Mouse (Mus musculus) sigmoid colon, adult 10 weeks (tissue): ENCODE results near the gene Msl2. TPM values are rescaled to one million over a fixed set of nuclear protein-coding genes. Genes with fewer than 3 reads are reported as not detected.

Experiments used
- polyA plus RNA-seq: library from polyadenylated mRNA; stranded (reverse); fragments of 350-450 nt; fragmentation: Illumina TruSeq; extraction: RNeasy Lipid Tissue Mini Kit (QIAGEN cat#74804); gene quantifications from one replicate; pipeline ENCODE4 v1.2.3, GENCODE M21; 2014; ENCODE audit warnings: low read depth, low replicate concordance

Msl2 gene
- 136 TPM for polyA plus RNA-seq

DNA sequence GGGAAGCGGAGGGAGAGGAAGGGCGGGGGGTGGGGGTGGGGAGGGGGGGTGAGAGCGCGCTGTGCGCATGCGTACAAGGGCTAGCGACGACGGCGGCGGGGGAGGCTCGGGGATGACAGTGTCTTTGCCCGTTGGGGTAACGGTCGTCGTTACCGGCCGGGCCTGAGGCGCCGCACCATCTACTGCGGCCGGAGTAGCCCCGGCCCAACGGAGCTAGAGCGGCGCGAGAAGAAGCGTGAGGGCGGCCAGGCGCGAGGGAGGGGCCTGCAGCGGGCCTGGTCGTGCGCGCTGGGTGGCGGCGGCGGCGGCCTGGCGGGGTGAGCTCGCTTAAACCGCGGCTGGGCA lies at the start of gene Msl2:
Msl2 (plus strand) TSS at position 115 of the 345 bp plus-strand sequence.

DNA sequence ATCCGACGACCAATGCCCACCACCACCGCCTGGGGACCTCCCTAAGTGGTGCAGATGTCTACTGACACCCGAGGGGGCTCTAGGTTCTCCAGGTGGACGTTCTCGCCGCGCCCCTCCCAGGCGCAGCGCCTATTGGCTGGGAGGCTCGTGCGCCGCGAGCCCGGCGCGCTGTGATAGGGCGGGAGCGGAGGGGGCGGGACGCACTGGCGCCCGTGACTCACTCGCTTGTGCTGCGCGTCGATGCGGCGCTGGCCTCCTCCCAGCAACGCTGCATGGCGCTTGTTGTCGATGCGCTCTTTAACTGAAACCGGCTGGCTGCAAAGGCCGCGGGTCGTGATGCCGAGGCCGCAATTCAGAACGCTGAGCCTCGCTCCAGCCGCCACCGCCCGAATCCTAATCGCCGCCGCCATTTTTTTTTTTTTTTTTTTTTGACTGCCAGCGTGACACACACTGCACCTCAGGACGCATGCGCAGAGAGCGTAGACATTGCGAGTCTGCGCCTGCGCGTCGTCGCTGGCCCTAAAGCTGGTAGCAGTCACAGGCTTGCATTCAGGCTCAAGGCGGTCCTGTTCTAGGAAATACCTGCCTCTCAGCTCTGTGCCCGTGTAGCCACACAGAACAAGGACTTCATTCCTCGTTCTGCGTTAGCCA lies 39.3 kb upstream of the Msl2 start, which contains the start of gene Pccb:
Pccb (minus strand) TSS at position 451 of the 651 bp plus-strand sequence.

Other genes with a start within 250 kb of the Msl2 start
- 61.8 TPM for gene Pccb, start 39.2 kb upstream of the Msl2 start, polyA plus RNA-seq
- 32.2 TPM for gene Ppp2r3a, start 177.7 kb downstream of the Msl2 start, polyA plus RNA-seq